In the genomic region with DNA sequence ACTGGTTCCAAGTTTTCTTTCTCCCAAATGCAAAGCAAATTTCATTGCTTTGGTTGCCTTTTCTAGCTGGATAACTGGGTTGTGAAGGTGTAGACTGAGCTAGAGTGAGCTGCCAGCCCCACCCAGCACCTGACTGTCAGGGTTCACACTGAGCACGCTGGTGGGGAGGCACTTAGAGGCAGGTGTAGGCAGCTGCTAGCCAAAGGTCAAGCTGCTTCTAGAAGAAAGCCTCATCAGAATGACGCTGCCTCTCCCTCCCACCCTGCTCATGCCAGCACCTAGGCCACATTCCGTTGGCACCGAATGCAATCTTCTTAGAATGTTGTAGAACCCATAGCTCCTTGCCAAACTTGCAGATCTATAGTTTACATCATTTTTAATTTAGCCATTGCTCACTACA, we compare ENCODE assay signal across 25 mouse cellular contexts. TPM values are rescaled to one million over a fixed set of nuclear protein-coding genes. Genes with fewer than 3 reads are reported as not detected.
DNase-seq lines count a peak whose midpoint lies in the region; ATAC-seq and TF ChIP-seq lines count a peak whose summit lies in the region.
"Had no signal": no experiment of that assay in that cellular context is flagged by ENCODE, and none has a peak within 500 bp of the region (broad histone marks: within the 10 kb centered on the region; RNA-seq: fewer than 3 reads in every experiment).

No protein-coding gene starts in this region.

- no peak for TF ChIP-seq CTCF in kidney, postnatal 0 days (IDR thresholded peaks at IDR 0.05; ENCODE audit: low read depth)

- H3K4me2 ChIP-seq in kidney, embryonic 15.5 days = no peak overlapping the region
- H3K4me2 ChIP-seq in kidney, postnatal 0 days (ENCODE audit: low read length) = no peak overlapping the region; the same call in 1 of the 2 replicates
- H3K4me2 ChIP-seq in liver, embryonic 12.5 days = peak overlapping the region; percentile 15; the same call in 1 of the 2 replicates
- H3K4me2 ChIP-seq: heart, embryonic 15.5 days; hindbrain, embryonic 15.5 days; neural tube, embryonic 13.5 days had no signal

- no peak for ATAC-seq in kidney, embryonic 15.5 days (replicated peaks; ENCODE audit: low FRiP score)
- ATAC-seq in kidney, postnatal 0 days (replicated peaks; ENCODE audit: low FRiP score, low read depth) = peak; percentile 65; the same call in 1 of the 2 replicates
- ATAC-seq in liver, embryonic 12.5 days = no peak
- ATAC-seq: CD4-positive, CD25-positive, alpha-beta regulatory T cell, adult 4 months; Patski had no signal

- H3K36me3 ChIP-seq in kidney, embryonic 15.5 days = no peaks in the 10 kb centered on the region
- H3K36me3 ChIP-seq in kidney, postnatal 0 days (ENCODE audit: insufficient read depth, low read length) = no peaks in the 10 kb centered on the region
- no peaks in the 10 kb centered on the region for H3K36me3 ChIP-seq in liver, embryonic 12.5 days
- H3K36me3 ChIP-seq: embryonic facial prominence, embryonic 10.5 days; heart, embryonic 15.5 days; hindbrain, embryonic 15.5 days; neural tube, embryonic 13.5 days had no signal

- H3K4me1 ChIP-seq in kidney, embryonic 15.5 days = peaks cover 20% of the 10 kb centered on the region
- no peaks in the 10 kb centered on the region for H3K4me1 ChIP-seq in kidney, postnatal 0 days (replicated peaks; ENCODE audit: insufficient read depth, low read length)
- H3K4me1 ChIP-seq in liver, embryonic 12.5 days = no peaks in the 10 kb centered on the region
- H3K4me1 ChIP-seq: heart, embryonic 15.5 days had no signal

- peak; percentile 41 for DNase-seq in kidney, adult 18-20 months
- DNase-seq in kidney, postnatal 0 days (ENCODE audit: low spot score) = no peak
- DNase-seq in yolk sac, embryonic 10.5 days (ENCODE audit: low spot score) = peak; percentile 78
- no peak for DNase-seq in lung, postnatal 4 days
- DNase-seq in thymus, postnatal 0 days (ENCODE audit: low spot score) = no peak
- DNase-seq in thymus, postnatal 4 days = no peak
- DNase-seq: adrenal gland, adult 8-10 months; cerebellum, adult 8-10 months; gastrocnemius, postnatal 14 days; heart, postnatal 4 days; layer of hippocampus, postnatal 36 days; lung, postnatal 10 days; midbrain, embryonic 14.5 days; right cerebral cortex, adult 18-20 months; thymus, adult 2 months had no signal

- H3K9me3 ChIP-seq in kidney, embryonic 15.5 days (replicated peaks) = no peaks in the 10 kb centered on the region
- no peaks in the 10 kb centered on the region for H3K9me3 ChIP-seq in kidney, postnatal 0 days (replicated peaks; ENCODE audit: low read length)
- H3K9me3 ChIP-seq in liver, embryonic 12.5 days (replicated peaks) = no peaks in the 10 kb centered on the region
- H3K9me3 ChIP-seq: embryonic facial prominence, embryonic 10.5 days; heart, embryonic 15.5 days; hindbrain, embryonic 15.5 days; neural tube, embryonic 13.5 days had no signal

- H3K9ac ChIP-seq in kidney, embryonic 15.5 days = no peak overlapping the region
- no peak overlapping the region for H3K9ac ChIP-seq in kidney, postnatal 0 days (ENCODE audit: low read depth, low read length)
- H3K9ac ChIP-seq in liver, embryonic 12.5 days = no peak overlapping the region
- H3K9ac ChIP-seq: heart, embryonic 15.5 days; hindbrain, embryonic 15.5 days; neural tube, embryonic 13.5 days had no signal

- H3K27ac ChIP-seq in kidney, embryonic 15.5 days = no peak overlapping the region
- no peak overlapping the region for H3K27ac ChIP-seq in kidney, postnatal 0 days
- no peak overlapping the region for H3K27ac ChIP-seq in liver, embryonic 12.5 days
- H3K27ac ChIP-seq: embryonic facial prominence, embryonic 10.5 days; heart, embryonic 15.5 days; hindbrain, embryonic 15.5 days; neural tube, embryonic 13.5 days had no signal

- H3K4me3 ChIP-seq in kidney, embryonic 15.5 days (replicated peaks) = no peak overlapping the region
- no peak overlapping the region for H3K4me3 ChIP-seq in kidney, postnatal 0 days (replicated peaks; ENCODE audit: low read depth, low read length)
- no peak overlapping the region for H3K4me3 ChIP-seq in liver, embryonic 12.5 days
- H3K4me3 ChIP-seq: embryonic facial prominence, embryonic 10.5 days; heart, embryonic 15.5 days; hindbrain, embryonic 15.5 days; neural tube, embryonic 13.5 days had no signal

- 79% methylated on average over 4 of the region's 4 CpGs for WGBS in kidney, embryonic 15.5 days
- WGBS in kidney, postnatal 0 days = 77% methylated on average over 4 of the region's 4 CpGs
- 63% methylated on average over 4 of the region's 4 CpGs for whole genome bisulfite sequencing in liver, embryonic 12.5 days (ENCODE audit: insufficient replicate concordance)

- H3K27me3 ChIP-seq in kidney, embryonic 15.5 days = no peaks in the 10 kb centered on the region
- no peaks in the 10 kb centered on the region for H3K27me3 ChIP-seq in kidney, postnatal 0 days (ENCODE audit: insufficient read depth, low read length)
- H3K27me3 ChIP-seq in liver, embryonic 12.5 days (replicated peaks) = no peaks in the 10 kb centered on the region
- H3K27me3 ChIP-seq: heart, embryonic 15.5 days; hindbrain, embryonic 15.5 days; neural tube, embryonic 13.5 days; Patski had no signal

RNA-seq across cellular contexts. Expression of gene Spp2, which starts 1.6 kb away (rescaled TPM):
- polyA plus RNA-seq in kidney, embryonic 15.5 days (2015; fragmentation: Nextera tagmentation; extraction: Ambion mirVana) = 56.5 and 62.0 TPM in 2 replicates
- polyA plus RNA-seq in kidney, postnatal 0 days (2015; fragmentation: Nextera tagmentation; extraction: Ambion mirVana) = 531 and 571 TPM in 2 replicates
- polyA plus RNA-seq in liver, embryonic 12.5 days (2016; fragmentation: Nextera tagmentation; extraction: Ambion mirVana) = 105 and 113 TPM in 2 replicates
- 0.83 and 0.84 TPM in 2 replicates for polyA plus RNA-seq in thymus, postnatal 0 days (2015; fragmentation: Nextera tagmentation; extraction: Ambion mirVana)
- polyA plus RNA-seq: CD4-positive, CD25-positive, alpha-beta regulatory T cell, adult 4 months; forebrain, embryonic 11.5 days; small intestine, adult 2 months had no signal

Comparison
In these comparisons a context has a peak if more than half of its experiments do, and no peak if none do; other contexts are left out.
1. DNase-seq: peak in kidney, adult 18-20 months (single experiment) and yolk sac, embryonic 10.5 days (single experiment); none in kidney, postnatal 0 days (single experiment), lung, postnatal 4 days (0 of 2), thymus, postnatal 0 days (single experiment) and thymus, postnatal 4 days (single experiment).
2. RNA of gene Spp2, which starts 1.6 kb away (polyA plus RNA-seq): 531 to 571 TPM in kidney, postnatal 0 days, 105 to 113 TPM in liver, embryonic 12.5 days and 56.5 to 62.0 TPM in kidney, embryonic 15.5 days; 0.83 to 0.84 TPM in thymus, postnatal 0 days; every median in the first group is over 10 times any median in the second.